ENCODE assay signal across 22 mouse cellular contexts in the genomic region with DNA sequence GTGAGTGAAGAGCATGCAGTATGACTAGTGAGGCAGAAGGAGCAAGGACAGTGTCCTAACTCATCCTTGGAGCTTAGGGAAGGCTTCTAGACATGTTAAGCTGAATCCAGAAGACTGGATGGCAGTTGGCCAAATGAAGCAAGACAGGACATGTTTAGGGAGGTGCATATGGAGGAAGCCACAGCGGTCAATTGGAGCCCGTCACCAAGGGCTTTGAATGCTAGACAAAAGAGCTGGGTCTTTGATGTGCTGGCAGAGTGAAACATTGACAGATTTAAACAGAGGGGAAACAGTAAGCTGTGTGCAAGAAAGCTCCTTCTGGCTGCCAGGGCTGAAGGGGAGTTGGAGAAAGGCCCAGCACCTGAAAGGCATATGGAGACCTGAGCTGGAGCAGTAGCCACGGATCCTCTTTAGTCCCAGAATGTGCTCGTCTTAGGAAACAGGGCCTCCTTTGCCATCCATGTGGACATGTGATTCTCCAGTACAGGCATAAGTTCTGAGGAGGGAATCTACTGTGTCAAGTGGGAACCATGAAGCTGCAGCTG. TPM values are rescaled to one million over a fixed set of nuclear protein-coding genes. Genes with fewer than 3 reads are reported as not detected.
DNase-seq lines count a peak whose midpoint lies in the region; ATAC-seq and TF ChIP-seq lines count a peak whose summit lies in the region.
"Had no signal": no experiment of that assay in that cellular context is flagged by ENCODE, and none has a peak within 500 bp of the region (broad histone marks: within the 10 kb centered on the region; RNA-seq: fewer than 3 reads in every experiment).

No protein-coding gene starts in this region.

- no peaks in the 10 kb centered on the region for H3K27me3 ChIP-seq in embryonic facial prominence, embryonic 14.5 days (replicated peaks; ENCODE audit: control insufficient read depth, insufficient read depth, low read length)
- peaks cover 11% of the 10 kb centered on the region for H3K27me3 ChIP-seq in embryonic facial prominence, embryonic 10.5 days (replicated peaks; ENCODE audit: low read depth, poor library complexity, severe bottlenecking)
- H3K27me3 ChIP-seq in midbrain, embryonic 14.5 days (ENCODE audit: control insufficient read depth, insufficient read depth, low read length), result no peaks in the 10 kb centered on the region
- no peaks in the 10 kb centered on the region for H3K27me3 ChIP-seq in midbrain, embryonic 15.5 days (replicated peaks)
- no peaks in the 10 kb centered on the region for H3K27me3 ChIP-seq in cerebellum, adult 2 months (ENCODE audit: control insufficient read depth, insufficient read depth, low read length)
- H3K27me3 ChIP-seq in forebrain, embryonic 16.5 days (replicated peaks; ENCODE audit: control insufficient read depth, insufficient read depth, low read length), result no peaks in the 10 kb centered on the region
- H3K27me3 ChIP-seq: embryonic facial prominence, embryonic 12.5 days; heart, embryonic 15.5 days; intestine, embryonic 15.5 days; liver, embryonic 12.5 days; midbrain, embryonic 13.5 days had no signal

- no peak overlapping the region for H3K27ac ChIP-seq in embryonic facial prominence, embryonic 14.5 days (replicated peaks; ENCODE audit: low read depth, low read length)
- H3K27ac ChIP-seq in embryonic facial prominence, embryonic 10.5 days (replicated peaks), result no peak overlapping the region
- no peak overlapping the region for H3K27ac ChIP-seq in midbrain, embryonic 14.5 days (replicated peaks; ENCODE audit: low read depth, low read length)
- H3K27ac ChIP-seq in midbrain, embryonic 15.5 days, result no peak overlapping the region
- H3K27ac ChIP-seq in cerebellum, adult 2 months (ENCODE audit: insufficient read depth, low read length), result peak overlapping the region; percentile 39; the same call in 1 of the 2 replicates
- no peak overlapping the region for H3K27ac ChIP-seq in forebrain, embryonic 16.5 days (ENCODE audit: low read length)
- H3K27ac ChIP-seq: embryonic facial prominence, embryonic 12.5 days; gastrocnemius, adult 2 months; heart, embryonic 15.5 days; hindbrain, embryonic 10.5 days; intestine, embryonic 15.5 days; kidney, postnatal 0 days; layer of hippocampus, adult 2 months; liver, embryonic 12.5 days; midbrain, embryonic 13.5 days had no signal

- H3K4me2 ChIP-seq in embryonic facial prominence, embryonic 14.5 days (ENCODE audit: low read depth, low read length), result no peak overlapping the region
- no peak overlapping the region for H3K4me2 ChIP-seq in midbrain, embryonic 14.5 days (ENCODE audit: low read length)
- no peak overlapping the region for H3K4me2 ChIP-seq in midbrain, embryonic 15.5 days
- no peak overlapping the region for H3K4me2 ChIP-seq in forebrain, embryonic 16.5 days (ENCODE audit: low read length)
- H3K4me2 ChIP-seq: embryonic facial prominence, embryonic 12.5 days; heart, embryonic 15.5 days; intestine, embryonic 15.5 days; liver, embryonic 12.5 days; lung, embryonic 14.5 days; midbrain, embryonic 13.5 days had no signal

- ATAC-seq in embryonic facial prominence, embryonic 14.5 days (ENCODE audit: low read depth), result no peak
- ATAC-seq in midbrain, embryonic 14.5 days (ENCODE audit: low FRiP score, low TSS enrichment), result no peak
- ATAC-seq in midbrain, embryonic 15.5 days (replicated peaks), result no peak
- ATAC-seq in forebrain, embryonic 16.5 days, result peak; percentile 62
- ATAC-seq: activated CD4-positive, CD25-positive, alpha-beta regulatory T cell, adult 4 months; intestine, embryonic 15.5 days; liver, embryonic 12.5 days; midbrain, embryonic 13.5 days had no signal

- no peak for TF ChIP-seq POLR2A in cerebellum, adult 2 months (IDR thresholded peaks at IDR 0.05; ENCODE audit: borderline replicate concordance, insufficient read depth, low read length)

- no peak for TF ChIP-seq CTCF in cerebellum, adult 2 months (IDR thresholded peaks at IDR 0.05; ENCODE audit: borderline replicate concordance, insufficient read depth, low read depth, low read length)

- H3K9me3 ChIP-seq in embryonic facial prominence, embryonic 14.5 days (ENCODE audit: control insufficient read depth, low read length), result no peaks in the 10 kb centered on the region
- no peaks in the 10 kb centered on the region for H3K9me3 ChIP-seq in embryonic facial prominence, embryonic 10.5 days
- no peaks in the 10 kb centered on the region for H3K9me3 ChIP-seq in midbrain, embryonic 14.5 days (ENCODE audit: control insufficient read depth, low read length)
- H3K9me3 ChIP-seq in midbrain, embryonic 15.5 days, result no peaks in the 10 kb centered on the region
- no peaks in the 10 kb centered on the region for H3K9me3 ChIP-seq in forebrain, embryonic 16.5 days (ENCODE audit: control insufficient read depth, low read length)
- H3K9me3 ChIP-seq: embryonic facial prominence, embryonic 12.5 days; heart, embryonic 15.5 days; hindbrain, embryonic 10.5 days; intestine, embryonic 15.5 days; liver, embryonic 12.5 days; midbrain, embryonic 13.5 days had no signal

- no peak overlapping the region for H3K4me3 ChIP-seq in embryonic facial prominence, embryonic 14.5 days (ENCODE audit: low read depth, low read length)
- no peak overlapping the region for H3K4me3 ChIP-seq in embryonic facial prominence, embryonic 10.5 days
- H3K4me3 ChIP-seq in midbrain, embryonic 14.5 days (replicated peaks; ENCODE audit: low read depth, low read length), result no peak overlapping the region
- no peak overlapping the region for H3K4me3 ChIP-seq in midbrain, embryonic 15.5 days
- H3K4me3 ChIP-seq in cerebellum, adult 2 months (replicated peaks; ENCODE audit: insufficient read depth, low read depth, low read length), result no peak overlapping the region
- no peak overlapping the region for H3K4me3 ChIP-seq in forebrain, embryonic 16.5 days (replicated peaks; ENCODE audit: low read length)
- H3K4me3 ChIP-seq: embryonic facial prominence, embryonic 12.5 days; gastrocnemius, adult 2 months; heart, embryonic 15.5 days; hindbrain, embryonic 10.5 days; intestine, embryonic 15.5 days; layer of hippocampus, adult 2 months; liver, embryonic 12.5 days; midbrain, embryonic 13.5 days had no signal

- peaks cover 19% of the 10 kb centered on the region; the same call in 1 of the 2 replicates for H3K36me3 ChIP-seq in embryonic facial prominence, embryonic 14.5 days (ENCODE audit: control insufficient read depth, insufficient read depth, low read length)
- peaks cover 85% of the 10 kb centered on the region for H3K36me3 ChIP-seq in embryonic facial prominence, embryonic 10.5 days (replicated peaks)
- peaks cover 27% of the 10 kb centered on the region; the same call in 1 of the 2 replicates for H3K36me3 ChIP-seq in midbrain, embryonic 14.5 days (ENCODE audit: control insufficient read depth, insufficient read depth, low read length)
- peaks cover 3% of the 10 kb centered on the region; the same call in 1 of the 2 replicates for H3K36me3 ChIP-seq in midbrain, embryonic 15.5 days (replicated peaks)
- H3K36me3 ChIP-seq in forebrain, embryonic 16.5 days (ENCODE audit: control insufficient read depth, insufficient read depth), result peaks cover under 1% of the 10 kb centered on the region
- H3K36me3 ChIP-seq: intestine, embryonic 15.5 days had no signal

- no peak overlapping the region for H3K9ac ChIP-seq in embryonic facial prominence, embryonic 14.5 days (ENCODE audit: low read depth, low read length)
- H3K9ac ChIP-seq in midbrain, embryonic 14.5 days (replicated peaks; ENCODE audit: low read length), result no peak overlapping the region
- no peak overlapping the region for H3K9ac ChIP-seq in midbrain, embryonic 15.5 days
- H3K9ac ChIP-seq in forebrain, embryonic 16.5 days (replicated peaks; ENCODE audit: low read depth, low read length), result no peak overlapping the region
- H3K9ac ChIP-seq: embryonic facial prominence, embryonic 12.5 days; heart, embryonic 15.5 days; intestine, embryonic 15.5 days; liver, embryonic 12.5 days; lung, embryonic 14.5 days; midbrain, embryonic 13.5 days had no signal

- 78% methylated on average over 4 of the region's 4 CpGs for WGBS in embryonic facial prominence, embryonic 14.5 days
- WGBS in embryonic facial prominence, embryonic 10.5 days, result 86% methylated on average over 4 of the region's 4 CpGs
- WGBS in midbrain, embryonic 14.5 days, result 77% methylated on average over 4 of the region's 4 CpGs
- WGBS in midbrain, embryonic 15.5 days, result 52% methylated on average over 4 of the region's 4 CpGs
- WGBS in cerebellum, adult 2 months, result 19% methylated on average over 4 of the region's 4 CpGs
- WGBS in forebrain, embryonic 16.5 days, result 52% methylated on average over 4 of the region's 4 CpGs

- no peaks in the 10 kb centered on the region for H3K4me1 ChIP-seq in embryonic facial prominence, embryonic 14.5 days (ENCODE audit: control insufficient read depth, insufficient read depth, low read length)
- H3K4me1 ChIP-seq in embryonic facial prominence, embryonic 10.5 days, result no peaks in the 10 kb centered on the region
- H3K4me1 ChIP-seq in midbrain, embryonic 14.5 days (ENCODE audit: control insufficient read depth, insufficient read depth, low read length), result no peaks in the 10 kb centered on the region
- H3K4me1 ChIP-seq in midbrain, embryonic 15.5 days, result no peaks in the 10 kb centered on the region
- peaks cover 8% of the 10 kb centered on the region for H3K4me1 ChIP-seq in cerebellum, adult 2 months (ENCODE audit: control insufficient read depth, insufficient read depth, low read length)
- H3K4me1 ChIP-seq in forebrain, embryonic 16.5 days (replicated peaks; ENCODE audit: control insufficient read depth, insufficient read depth, low read length), result no peaks in the 10 kb centered on the region
- H3K4me1 ChIP-seq: embryonic facial prominence, embryonic 12.5 days; heart, embryonic 15.5 days; hindbrain, embryonic 10.5 days; intestine, embryonic 15.5 days; liver, embryonic 12.5 days; midbrain, embryonic 13.5 days had no signal

- DNase-seq in embryonic facial prominence, embryonic 14.5 days (ENCODE audit: low spot score), result peak; percentile 14
- no peak for DNase-seq in embryonic facial prominence, embryonic 10.5 days (ENCODE audit: low spot score)
- peak; percentile 13 for DNase-seq in midbrain, embryonic 14.5 days
- peak; percentile 27 to 43 for DNase-seq in cerebellum, adult 2 months
- no peak for DNase-seq in urinary bladder, postnatal 36 days (ENCODE audit: low spot score in 2 of 2)
- DNase-seq in thymus, adult 18-20 months, result no peak
- DNase-seq: adrenal gland, postnatal 25 days; B cell, adult 2 months; gastrocnemius, adult 2 months; heart, adult 18-20 months; lung, embryonic 14.5 days had no signal

RNA-seq across cellular contexts. Expression of gene Tsr2, which starts 19.3 kb away (rescaled TPM):
- 35.8 and 38.3 TPM in 2 replicates for polyA plus RNA-seq in embryonic facial prominence, embryonic 14.5 days (2014; fragmentation: Nextera tagmentation; extraction: Ambion mirVana)
- 52.2 and 58.9 TPM in 2 replicates for polyA plus RNA-seq in embryonic facial prominence, embryonic 10.5 days (2016; fragmentation: Nextera tagmentation; extraction: Ambion mirVana)
- 35.5 and 38.9 TPM in 2 replicates for polyA plus RNA-seq in midbrain, embryonic 14.5 days (2014; fragmentation: Nextera tagmentation; extraction: Ambion mirVana)
- polyA plus RNA-seq in midbrain, embryonic 15.5 days (2015; fragmentation: Nextera tagmentation; extraction: Ambion mirVana), result 40.6 and 41.3 TPM in 2 replicates
- 54.3 and 58.7 TPM in 2 replicates for polyA plus RNA-seq in cerebellum, adult 2 months (2012; rRNA removed)
- 36.0 and 38.3 TPM in 2 replicates for polyA plus RNA-seq in forebrain, embryonic 16.5 days (2015; fragmentation: Nextera tagmentation; extraction: Ambion mirVana)

RNA-seq across cellular contexts. Expression of gene Fgd1, which starts 31.1 kb away (rescaled TPM):
- 11.9 and 13.2 TPM in 2 replicates for polyA plus RNA-seq in embryonic facial prominence, embryonic 14.5 days (2014; fragmentation: Nextera tagmentation; extraction: Ambion mirVana)
- polyA plus RNA-seq in embryonic facial prominence, embryonic 10.5 days (2016; fragmentation: Nextera tagmentation; extraction: Ambion mirVana), result 12.8 and 13.2 TPM in 2 replicates
- polyA plus RNA-seq in midbrain, embryonic 14.5 days (2014; fragmentation: Nextera tagmentation; extraction: Ambion mirVana), result 15.7 and 18.4 TPM in 2 replicates
- polyA plus RNA-seq in midbrain, embryonic 15.5 days (2015; fragmentation: Nextera tagmentation; extraction: Ambion mirVana), result 15.7 and 16.2 TPM in 2 replicates
- polyA plus RNA-seq in cerebellum, adult 2 months (2012; rRNA removed), result 16.8 and 16.9 TPM in 2 replicates
- 10.0 and 10.9 TPM in 2 replicates for polyA plus RNA-seq in forebrain, embryonic 16.5 days (2015; fragmentation: Nextera tagmentation; extraction: Ambion mirVana)

RNA-seq across cellular contexts. Expression of gene Gnl3l, which starts 59.9 kb away (rescaled TPM):
- polyA plus RNA-seq in embryonic facial prominence, embryonic 14.5 days (2014; fragmentation: Nextera tagmentation; extraction: Ambion mirVana), result 24.0 and 24.7 TPM in 2 replicates
- polyA plus RNA-seq in embryonic facial prominence, embryonic 10.5 days (2016; fragmentation: Nextera tagmentation; extraction: Ambion mirVana), result 39.9 and 42.3 TPM in 2 replicates
- 73.3 and 85.3 TPM in 2 replicates for polyA plus RNA-seq in midbrain, embryonic 14.5 days (2014; fragmentation: Nextera tagmentation; extraction: Ambion mirVana)
- polyA plus RNA-seq in midbrain, embryonic 15.5 days (2015; fragmentation: Nextera tagmentation; extraction: Ambion mirVana), result 86.0 and 97.9 TPM in 2 replicates
- polyA plus RNA-seq in cerebellum, adult 2 months (2012; rRNA removed), result 85.2 and 87.4 TPM in 2 replicates
- 60.3 and 66.9 TPM in 2 replicates for polyA plus RNA-seq in forebrain, embryonic 16.5 days (2015; fragmentation: Nextera tagmentation; extraction: Ambion mirVana)

Comparison
In these comparisons a context has a peak if more than half of its experiments do, and no peak if none do; other contexts are left out.
1. DNase-seq: peak in embryonic facial prominence, embryonic 14.5 days (single experiment), midbrain, embryonic 14.5 days (single experiment) and cerebellum, adult 2 months (2 of 2); none in embryonic facial prominence, embryonic 10.5 days (single experiment), urinary bladder, postnatal 36 days (0 of 2) and thymus, adult 18-20 months (0 of 2).